Mouse (Mus musculus) cerebellum, adult 2 months (tissue): ENCODE measurements around the gene Abca13. TPM values are rescaled to one million over a fixed set of nuclear protein-coding genes. Genes with fewer than 3 reads are reported as not detected.

Experiments used
- DNase-seq, 2 experiments: peaks; one replicate each; pipeline ENCODE4 v3.0.0; 2021
- H3K27ac ChIP-seq: fragments of 200-500 bp; 2 replicates; pipeline ENCODE4 v1.5.1; 2012; ENCODE audit warnings: low read length, control low read depth, inconsistent platforms; ENCODE audit not compliant: insufficient read depth
- H3K27me3 ChIP-seq: fragments of 200-500 bp; 2 replicates; pipeline ENCODE4 v1.6.1; 2012; ENCODE audit warnings: inconsistent platforms, mild to moderate bottlenecking, low read length, moderate library complexity; ENCODE audit not compliant: control insufficient read depth, insufficient read depth
- H3K4me1 ChIP-seq: fragments of 200-500 bp; 2 replicates; pipeline ENCODE4 v1.6.1; 2011; ENCODE audit warnings: low read length; ENCODE audit not compliant: control insufficient read depth, insufficient read depth
- H3K4me3 ChIP-seq: fragments of 200-500 bp; replicated peaks from 2 replicates; pipeline ENCODE3; 2011; ENCODE audit warnings: mild to moderate bottlenecking, low read depth, low read length, control low read depth; ENCODE audit not compliant: insufficient read depth
- CTCF ChIP-seq: fragments of 200-500 bp; IDR thresholded peaks from 2 replicates; pipeline ENCODE4 v1.5.1; 2011; ENCODE audit warnings: low read depth, mild to moderate bottlenecking, control low read depth, low read length, moderate library complexity, borderline replicate concordance; ENCODE audit not compliant: insufficient read depth
- POLR2A ChIP-seq: fragments of 200-500 bp; IDR thresholded peaks from 2 replicates; pipeline ENCODE4 v1.6.1; 2011; ENCODE audit warnings: low read length, control low read depth, borderline replicate concordance; ENCODE audit not compliant: insufficient read depth
- WGBS: fragments of 180-500 bp; shearing (Covaris S2); methylation state at CpG from one replicate; pipeline ENCODE4 v1.1.7; 2018; 5-methylcytosine and 5-hydroxymethylcytosine counted together
- polyA plus RNA-seq: library from polyadenylated mRNA; depleted of rRNA; stranded (reverse); fragments of >200 nt; gene quantifications from 2 replicates; pipeline ENCODE4 v1.2.3, GENCODE M21; 2012

Abca13 gene
- polyA plus RNA-seq, 1 experiment, result 0.03 TPM

DNA sequence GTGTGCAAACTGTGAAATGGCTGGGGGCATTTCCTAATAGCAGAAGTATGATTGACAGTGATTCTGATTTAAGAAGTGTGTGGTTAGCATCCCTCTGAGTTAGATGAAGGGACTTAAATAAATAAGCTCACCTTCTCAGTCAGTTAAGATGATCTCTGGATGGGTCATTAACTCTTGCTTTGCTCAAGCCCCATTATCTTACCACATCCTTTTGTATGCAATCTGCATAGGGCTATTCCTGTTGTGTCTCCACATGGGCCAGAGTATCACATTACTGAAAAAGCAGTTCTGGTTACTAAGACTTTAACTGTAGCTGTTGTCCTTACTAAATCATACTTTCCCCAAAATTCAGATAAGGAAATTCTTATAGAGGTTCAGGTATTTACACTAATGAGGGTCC is 416.5 kb downstream of the Abca13 start:
- H3K4me1 ChIP-seq, result no peaks in the 10 kb centered on the region
- no peak overlapping the region for H3K4me3 ChIP-seq
- no peaks in the 10 kb centered on the region for H3K27me3 ChIP-seq
- TF ChIP-seq CTCF (no peak), POLR2A (no peak)
- no peak overlapping the region for H3K27ac ChIP-seq
- DNase-seq, result no peak

DNA sequence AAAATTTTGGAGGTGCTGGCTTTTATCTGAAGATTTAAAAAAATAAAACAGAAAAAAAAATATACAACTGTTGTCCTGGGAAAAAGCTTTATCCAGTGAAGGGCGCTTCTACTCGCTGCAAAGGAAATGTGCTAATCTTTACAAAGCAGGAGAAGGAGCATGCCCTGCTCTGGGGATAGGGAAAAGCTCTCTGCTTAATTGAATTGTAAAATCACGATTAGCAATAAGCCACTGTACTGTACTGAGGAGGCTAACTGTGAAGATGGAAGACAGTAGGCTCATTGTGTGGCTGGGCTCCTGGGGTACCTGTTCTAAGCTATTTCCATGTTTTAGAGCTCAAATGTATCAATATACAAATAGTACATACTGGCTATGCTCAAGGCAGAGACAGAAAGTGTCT is 417.3 kb downstream of the Abca13 start:
- Histone ChIP-seq H3K4me1 (no peaks in the 10 kb centered on the region), H3K27me3 (no peaks in the 10 kb centered on the region), H3K27ac (no peak overlapping the region), H3K4me3 (no peak overlapping the region)
- DNase-seq, result no peak
- WGBS, result 74% methylated on average over 3 of the region's 3 CpGs
- TF ChIP-seq POLR2A (no peak), CTCF (no peak)

DNA sequence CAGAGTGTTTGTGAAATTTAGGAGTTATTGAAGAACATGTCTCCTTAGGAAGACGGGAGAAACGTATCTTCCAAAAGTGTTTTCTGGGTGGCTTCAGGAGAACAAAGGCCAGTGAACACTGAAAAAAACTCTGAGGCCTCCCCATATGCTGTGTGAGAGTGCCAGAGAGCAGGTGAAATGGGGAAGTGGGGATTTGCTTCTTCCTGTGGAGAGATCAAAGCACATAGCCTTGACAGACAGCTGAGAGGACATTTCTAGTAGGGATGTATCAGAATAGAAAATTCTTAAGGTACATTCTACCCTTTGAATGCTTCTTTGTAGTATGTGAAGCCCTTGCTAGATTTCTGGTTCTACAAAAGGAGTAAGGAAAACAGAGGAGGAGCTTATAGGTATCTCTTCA is 424.4 kb downstream of the Abca13 start:
- WGBS, result 30% methylated on average over 2 of the region's 2 CpGs
- TF ChIP-seq POLR2A (no peak), CTCF (no peak)
- Histone ChIP-seq H3K27ac (no peak overlapping the region), H3K27me3 (no peaks in the 10 kb centered on the region), H3K4me3 (no peak overlapping the region), H3K4me1 (no peaks in the 10 kb centered on the region)
- no peak for DNase-seq

DNA sequence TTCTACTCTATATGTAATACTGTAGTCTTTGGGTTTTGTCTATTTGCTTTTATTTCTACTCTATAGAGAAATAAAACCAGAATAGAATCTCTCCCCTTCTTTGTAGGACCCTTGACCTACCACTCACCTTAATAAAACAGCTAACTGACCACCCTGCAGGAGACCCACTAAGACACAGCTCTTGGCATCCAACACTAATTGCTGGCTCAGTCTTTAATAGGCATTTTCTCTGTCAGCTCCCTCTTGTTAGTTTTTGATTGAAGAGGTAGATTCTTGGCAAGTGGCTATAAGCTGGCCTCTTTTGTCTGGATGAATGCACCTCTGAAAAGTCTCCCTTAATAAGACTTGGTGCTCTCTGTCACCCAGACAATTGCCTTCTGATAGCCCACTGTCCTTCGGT is 424.9 kb downstream of the Abca13 start:
- Histone ChIP-seq H3K4me3 (no peak overlapping the region), H3K27ac (no peak overlapping the region), H3K4me1 (no peaks in the 10 kb centered on the region), H3K27me3 (no peaks in the 10 kb centered on the region)
- WGBS, result 35% methylated on average over 1 of the region's 1 CpGs
- no peak for TF ChIP-seq POLR2A
- no peak for TF ChIP-seq CTCF
- DNase-seq, result no peak

DNA sequence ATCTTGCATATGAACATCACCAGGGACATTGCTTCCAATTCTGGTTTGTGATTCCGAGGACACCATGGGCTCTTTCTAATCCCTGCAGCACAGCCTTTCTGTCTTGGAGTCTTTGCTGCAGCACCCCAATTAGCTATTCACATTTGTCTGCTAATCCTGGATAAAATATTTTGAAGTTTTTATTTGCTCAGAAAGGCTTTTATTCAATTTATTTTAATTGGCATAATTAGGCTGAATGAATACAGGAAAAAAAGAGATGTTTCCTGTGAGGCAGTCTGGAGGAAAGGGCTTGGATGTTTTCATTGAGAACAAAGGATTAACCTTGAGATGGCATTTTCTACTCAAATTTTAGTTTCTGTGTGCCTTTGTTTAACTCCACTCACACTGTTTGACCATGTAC is 428.2 kb downstream of the Abca13 start:
- TF ChIP-seq CTCF (no peak), POLR2A (no peak)
- 55% methylated on average over 1 of the region's 1 CpGs for WGBS
- H3K4me1 ChIP-seq, result no peaks in the 10 kb centered on the region
- no peak overlapping the region for H3K27ac ChIP-seq
- no peaks in the 10 kb centered on the region for H3K27me3 ChIP-seq
- DNase-seq, result no peak
- H3K4me3 ChIP-seq, result no peak overlapping the region

DNA sequence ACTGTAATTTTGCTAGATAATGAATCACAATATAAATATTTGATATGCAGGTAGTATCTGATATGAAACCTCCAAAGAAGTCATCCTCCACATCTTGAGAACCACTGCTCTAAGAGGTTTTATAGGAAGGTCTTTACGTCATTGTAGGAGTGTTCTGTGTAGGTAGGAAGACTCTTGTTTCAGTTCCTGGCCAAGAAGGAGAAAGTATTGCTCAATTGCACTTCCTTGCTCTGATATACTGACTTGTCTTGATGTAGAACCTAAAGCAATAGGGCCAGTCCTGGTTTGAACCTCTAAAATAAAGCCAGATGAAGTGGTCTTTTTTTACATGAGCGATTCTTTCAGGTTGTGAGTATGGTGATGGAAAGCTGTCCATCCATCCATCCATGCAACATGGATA is 431.1 kb downstream of the Abca13 start:
- 79% methylated on average over 2 of the region's 2 CpGs for WGBS
- H3K27ac ChIP-seq, result no peak overlapping the region
- no peak for DNase-seq
- no peak overlapping the region for H3K4me3 ChIP-seq
- H3K27me3 ChIP-seq, result no peaks in the 10 kb centered on the region
- H3K4me1 ChIP-seq, result no peaks in the 10 kb centered on the region
- TF ChIP-seq POLR2A, result no peak
- TF ChIP-seq CTCF, result no peak

DNA sequence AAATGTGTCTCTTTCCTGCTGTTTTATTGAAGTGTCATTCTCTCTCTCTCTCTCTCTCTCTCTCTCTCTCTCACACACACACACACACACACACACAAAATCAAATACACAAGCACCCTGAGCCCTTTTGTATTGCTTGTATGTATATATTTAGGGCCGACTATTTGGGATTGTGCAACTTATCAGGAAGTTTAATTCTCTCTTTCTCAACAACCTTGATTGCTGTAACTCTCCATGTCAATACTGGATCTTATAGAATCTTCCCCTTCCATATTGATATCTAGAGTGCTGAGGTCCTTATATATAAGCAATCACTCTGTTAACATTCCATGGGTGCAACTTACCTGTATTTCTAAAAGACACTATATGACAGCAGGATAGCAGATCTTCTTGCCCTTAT is 433.0 kb downstream of the Abca13 start:
- H3K4me3 ChIP-seq, result no peak overlapping the region
- no peak for TF ChIP-seq POLR2A
- no peak for TF ChIP-seq CTCF
- no peaks in the 10 kb centered on the region for H3K4me1 ChIP-seq
- DNase-seq, result no peak
- no peaks in the 10 kb centered on the region for H3K27me3 ChIP-seq
- WGBS, result 85% methylated on average over 1 of the region's 1 CpGs
- H3K27ac ChIP-seq, result no peak overlapping the region

DNA sequence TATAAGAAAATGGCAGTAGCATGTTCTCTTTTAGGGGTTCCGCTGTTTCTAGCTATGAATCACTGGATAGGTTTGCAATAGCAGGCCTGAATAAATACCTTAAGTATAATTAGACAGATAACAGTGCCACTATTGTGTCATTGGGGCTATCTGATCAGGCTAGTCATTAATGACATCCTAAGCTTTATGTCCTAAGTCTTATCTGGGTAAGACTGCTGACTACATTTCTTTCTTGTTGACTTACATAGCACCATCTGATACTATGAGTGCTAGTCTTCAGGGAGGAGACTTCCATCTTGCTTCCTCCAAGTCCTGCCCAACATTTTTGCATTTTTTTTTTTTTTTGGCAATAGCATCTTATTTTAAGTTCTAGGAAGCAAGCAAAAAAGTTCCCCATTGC is 434.1 kb downstream of the Abca13 start:
- no peaks in the 10 kb centered on the region for H3K27me3 ChIP-seq
- 96% methylated on average over 1 of the region's 1 CpGs for WGBS
- no peak overlapping the region for H3K4me3 ChIP-seq
- no peak for DNase-seq
- no peaks in the 10 kb centered on the region for H3K4me1 ChIP-seq
- H3K27ac ChIP-seq, result no peak overlapping the region
- TF ChIP-seq CTCF, result no peak
- TF ChIP-seq POLR2A, result no peak
